In genomic region chr5:106038321-106038720, GRCm38 (mm10) we compare ENCODE assay signal across 34 mouse cellular contexts.
"Had no signal": no experiment of that assay in that cellular context is flagged by ENCODE, and none has a peak within 500 bp of the region (broad histone marks: within the 10 kb centered on the region; RNA-seq: fewer than 3 reads in every experiment).

No protein-coding gene starts in this region.

- H3K27me3 ChIP-seq: heart, embryonic 12.5 days; heart, embryonic 13.5 days; heart, embryonic 15.5 days; hindbrain, embryonic 12.5 days; hindbrain, embryonic 15.5 days; intestine, embryonic 15.5 days; kidney, embryonic 15.5 days had no signal

- H3K9me3 ChIP-seq: heart, embryonic 10.5 days; heart, embryonic 12.5 days; heart, embryonic 13.5 days; heart, embryonic 15.5 days; hindbrain, embryonic 10.5 days; hindbrain, embryonic 12.5 days; hindbrain, embryonic 13.5 days; hindbrain, embryonic 15.5 days; intestine, embryonic 15.5 days; kidney, embryonic 15.5 days had no signal

- DNase-seq: heart, postnatal 10 days; heart, postnatal 14 days; heart, postnatal 4 days; kidney, adult 11 months; kidney, adult 18-20 months; kidney, adult 2 months; kidney, adult 8-10 months; kidney, adult 9 months; kidney, postnatal 10 days; kidney, postnatal 14 days; kidney, postnatal 25 days; kidney, postnatal 36 days; kidney, postnatal 4 days; layer of hippocampus, adult 9-11 months; layer of hippocampus, postnatal 36 days had no signal

- H3K4me2 ChIP-seq: heart, embryonic 11.5 days; heart, embryonic 12.5 days; heart, embryonic 13.5 days; heart, embryonic 15.5 days; hindbrain, embryonic 12.5 days; hindbrain, embryonic 13.5 days; hindbrain, embryonic 14.5 days; hindbrain, embryonic 15.5 days; intestine, embryonic 15.5 days; kidney, embryonic 15.5 days had no signal

- H3K9ac ChIP-seq: heart, embryonic 12.5 days; heart, embryonic 13.5 days; heart, embryonic 15.5 days; hindbrain, embryonic 12.5 days; hindbrain, embryonic 13.5 days; hindbrain, embryonic 14.5 days; hindbrain, embryonic 15.5 days; intestine, embryonic 15.5 days; kidney, embryonic 15.5 days had no signal

- H3K27ac ChIP-seq: heart, embryonic 10.5 days; heart, embryonic 13.5 days; heart, embryonic 15.5 days; hindbrain, embryonic 10.5 days; hindbrain, embryonic 12.5 days; hindbrain, embryonic 13.5 days; hindbrain, embryonic 14.5 days; hindbrain, embryonic 15.5 days; hindbrain, postnatal 0 days; intestine, embryonic 15.5 days; kidney, embryonic 15.5 days; kidney, postnatal 0 days; layer of hippocampus, adult 2 months had no signal

- ATAC-seq: hindbrain, embryonic 16.5 days; hindbrain, postnatal 0 days; inflammation-experienced regulatory T-cells, adult 6 months; intestine, embryonic 15.5 days; intestine, embryonic 16.5 days; intestine, postnatal 0 days had no signal

- H3K36me3 ChIP-seq: heart, embryonic 10.5 days; heart, embryonic 12.5 days; heart, embryonic 13.5 days; heart, embryonic 15.5 days; hindbrain, embryonic 10.5 days; hindbrain, embryonic 12.5 days; hindbrain, embryonic 13.5 days; hindbrain, embryonic 15.5 days; intestine, embryonic 15.5 days; kidney, embryonic 15.5 days had no signal

- H3K4me1 ChIP-seq: heart, embryonic 10.5 days; heart, embryonic 12.5 days; heart, embryonic 13.5 days; heart, embryonic 15.5 days; hindbrain, embryonic 10.5 days; hindbrain, embryonic 12.5 days; hindbrain, embryonic 13.5 days; hindbrain, embryonic 15.5 days; intestine, embryonic 15.5 days had no signal

- H3K4me3 ChIP-seq: heart, embryonic 10.5 days; heart, embryonic 12.5 days; heart, embryonic 13.5 days; heart, embryonic 15.5 days; hindbrain, embryonic 10.5 days; hindbrain, embryonic 12.5 days; hindbrain, embryonic 13.5 days; hindbrain, embryonic 15.5 days; intestine, embryonic 15.5 days; kidney, embryonic 15.5 days; layer of hippocampus, adult 2 months had no signal
